Mouse (Mus musculus) liver, postnatal 0 days (tissue): Measurements from ENCODE around the gene Cacng8.

Experiments used
- CTCF ChIP-seq: sonication (generic); IDR thresholded peaks from 2 replicates; pipeline ENCODE4 v1.5.1; 2016; ENCODE audit warnings: antibody characterized with exemption, low read depth
- EP300 ChIP-seq: IDR thresholded peaks from 2 replicates; pipeline ENCODE4 v1.6.1; 2016; ENCODE audit warnings: antibody characterized with exemption, low read depth, mild to moderate bottlenecking

DNA sequence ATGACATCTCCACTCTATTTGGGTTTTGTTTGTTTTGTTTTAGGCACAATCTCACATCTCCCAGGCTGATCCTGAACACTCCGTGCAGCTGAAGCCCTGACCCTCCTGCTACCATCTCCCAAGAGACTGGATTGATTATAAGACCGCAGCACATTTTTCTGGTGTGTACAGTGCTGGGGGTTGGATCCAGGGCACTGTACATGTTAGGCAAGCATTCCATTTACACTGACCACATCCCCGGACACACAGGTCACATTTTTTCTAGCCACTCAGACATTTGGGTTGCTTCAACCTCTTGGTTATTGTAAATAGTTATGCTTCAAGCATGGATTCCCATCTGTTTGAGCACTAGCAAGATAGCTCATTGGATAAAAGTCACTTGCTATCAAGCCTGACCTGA is 56.1 kb downstream of the Cacng8 start:
- TF ChIP-seq CTCF (no peak), EP300 (no peak)
